ENCODE assay signal across 9 mouse cellular contexts in genomic region chr12:41314811-41315461, GRCm38 (mm10).
A peak's percentile ranks its signal among the peaks of the same experiment; 100 is the strongest.
DNase-seq lines count a peak whose midpoint lies in the region; ATAC-seq and TF ChIP-seq lines count a peak whose summit lies in the region.
"Had no signal": no experiment of that assay in that cellular context is flagged by ENCODE, and none has a peak within 500 bp of the region (broad histone marks: within the 10 kb centered on the region; RNA-seq: fewer than 3 reads in every experiment).

No protein-coding gene starts in this region.

- H3K4me3 ChIP-seq in midbrain, embryonic 10.5 days = peak overlapping the region; percentile 5; the same call in 1 of the 2 replicates
- H3K4me3 ChIP-seq in midbrain, postnatal 0 days (ENCODE audit: low read depth, low read length) = no peak overlapping the region
- H3K4me3 ChIP-seq in forebrain, embryonic 11.5 days (ENCODE audit: low read depth, low read length) = no peak overlapping the region
- H3K4me3 ChIP-seq in limb, embryonic 13.5 days = no peak overlapping the region
- H3K4me3 ChIP-seq: liver, embryonic 13.5 days; stomach, embryonic 15.5 days had no signal

- WGBS in midbrain, embryonic 10.5 days = 28% methylated on average over 11 of the region's 11 CpGs
- WGBS in midbrain, postnatal 0 days = 22% methylated on average over 11 of the region's 11 CpGs
- 4% methylated on average over 11 of the region's 11 CpGs for WGBS in forebrain, embryonic 11.5 days
- WGBS in limb, embryonic 13.5 days = 10% methylated on average over 11 of the region's 11 CpGs

- peak; percentile 29 for DNase-seq in midbrain, embryonic 10.5 days (ENCODE audit: low spot score)
- no peak for DNase-seq in midbrain, postnatal 0 days (ENCODE audit: low spot score)
- DNase-seq in forebrain, embryonic 11.5 days (ENCODE audit: low spot score) = peak; percentile 63
- DNase-seq in left cerebral cortex, postnatal 4 days = no peak
- DNase-seq in layer of hippocampus, postnatal 36 days = no peak
- no peak for DNase-seq in cerebellum, postnatal 14 days
- DNase-seq: liver, embryonic 13.5 days had no signal

- H3K4me2 ChIP-seq in midbrain, postnatal 0 days (ENCODE audit: low read depth, low read length, poor library complexity, severe bottlenecking) = no peak overlapping the region
- H3K4me2 ChIP-seq in forebrain, embryonic 11.5 days (ENCODE audit: low read depth, low read length, severe bottlenecking) = peak overlapping the region; percentile 32; the same call in 1 of the 2 replicates
- H3K4me2 ChIP-seq in limb, embryonic 13.5 days (replicated peaks) = peak overlapping the region; percentile 46
- H3K4me2 ChIP-seq: liver, embryonic 13.5 days; stomach, embryonic 15.5 days had no signal

- no peaks in the 10 kb centered on the region for H3K9me3 ChIP-seq in midbrain, embryonic 10.5 days (replicated peaks)
- H3K9me3 ChIP-seq in midbrain, postnatal 0 days (ENCODE audit: low read length) = no peaks in the 10 kb centered on the region
- no peaks in the 10 kb centered on the region for H3K9me3 ChIP-seq in forebrain, embryonic 11.5 days (ENCODE audit: control insufficient read depth, low read length)
- no peaks in the 10 kb centered on the region for H3K9me3 ChIP-seq in limb, embryonic 13.5 days
- H3K9me3 ChIP-seq: liver, embryonic 13.5 days; stomach, embryonic 15.5 days had no signal

- no peaks in the 10 kb centered on the region for H3K27me3 ChIP-seq in midbrain, embryonic 10.5 days (ENCODE audit: low read depth, poor library complexity, severe bottlenecking)
- no peaks in the 10 kb centered on the region for H3K27me3 ChIP-seq in midbrain, postnatal 0 days (ENCODE audit: insufficient read depth, low read length)
- no peaks in the 10 kb centered on the region for H3K27me3 ChIP-seq in forebrain, embryonic 11.5 days (ENCODE audit: control insufficient read depth, insufficient read depth, low read length)
- H3K27me3 ChIP-seq in limb, embryonic 13.5 days = no peaks in the 10 kb centered on the region
- H3K27me3 ChIP-seq: liver, embryonic 13.5 days; stomach, embryonic 15.5 days had no signal

- no peak overlapping the region for H3K9ac ChIP-seq in midbrain, postnatal 0 days (replicated peaks; ENCODE audit: low read length, poor library complexity, severe bottlenecking)
- peak overlapping the region; percentile 23; the same call in 1 of the 2 replicates for H3K9ac ChIP-seq in forebrain, embryonic 11.5 days (ENCODE audit: low read length)
- no peak overlapping the region for H3K9ac ChIP-seq in limb, embryonic 13.5 days
- H3K9ac ChIP-seq: liver, embryonic 13.5 days; stomach, embryonic 15.5 days had no signal

- ATAC-seq in midbrain, postnatal 0 days (ENCODE audit: low FRiP score) = no peak
- ATAC-seq in forebrain, embryonic 11.5 days (replicated peaks; ENCODE audit: low FRiP score) = peak; percentile 84
- ATAC-seq in limb, embryonic 13.5 days (ENCODE audit: low FRiP score, low read depth) = no peak

- H3K4me1 ChIP-seq in midbrain, embryonic 10.5 days = peaks cover 11% of the 10 kb centered on the region
- no peaks in the 10 kb centered on the region for H3K4me1 ChIP-seq in midbrain, postnatal 0 days (ENCODE audit: insufficient read depth, low read length)
- peaks cover 4% of the 10 kb centered on the region; the same call in 1 of the 2 replicates for H3K4me1 ChIP-seq in forebrain, embryonic 11.5 days (replicated peaks; ENCODE audit: control insufficient read depth, insufficient read depth, low read length)
- H3K4me1 ChIP-seq in limb, embryonic 13.5 days = peaks cover 10% of the 10 kb centered on the region
- H3K4me1 ChIP-seq: liver, embryonic 13.5 days had no signal

- no peak for TF ChIP-seq CTCF in midbrain, postnatal 0 days (IDR thresholded peaks at IDR 0.05)

- peak overlapping the region; percentile 80 for H3K27ac ChIP-seq in midbrain, embryonic 10.5 days (replicated peaks)
- H3K27ac ChIP-seq in midbrain, postnatal 0 days (ENCODE audit: low read depth, low read length) = no peak overlapping the region
- H3K27ac ChIP-seq in forebrain, embryonic 11.5 days (ENCODE audit: low read depth, low read length) = peak overlapping the region; percentile 73; the same call in 1 of the 2 replicates
- no peak overlapping the region for H3K27ac ChIP-seq in limb, embryonic 13.5 days
- H3K27ac ChIP-seq: liver, embryonic 13.5 days; stomach, embryonic 15.5 days had no signal

- intact Hi-C loops in left cerebral cortex, postnatal 4 days (cut with DNase I) = no loop called here

- no peaks in the 10 kb centered on the region for H3K36me3 ChIP-seq in midbrain, embryonic 10.5 days
- H3K36me3 ChIP-seq in midbrain, postnatal 0 days (ENCODE audit: insufficient read depth, low read length) = no peaks in the 10 kb centered on the region
- H3K36me3 ChIP-seq in forebrain, embryonic 11.5 days (ENCODE audit: control insufficient read depth, insufficient read depth, low read length) = no peaks in the 10 kb centered on the region
- no peaks in the 10 kb centered on the region for H3K36me3 ChIP-seq in limb, embryonic 13.5 days
- H3K36me3 ChIP-seq: liver, embryonic 13.5 days; stomach, embryonic 15.5 days had no signal

Comparison
In these comparisons a context has a peak if more than half of its experiments do, and no peak if none do; other contexts are left out.
1. DNase-seq: peak in midbrain, embryonic 10.5 days (single experiment) and forebrain, embryonic 11.5 days (single experiment); none in midbrain, postnatal 0 days (single experiment), left cerebral cortex, postnatal 4 days (single experiment), layer of hippocampus, postnatal 36 days (0 of 2) and cerebellum, postnatal 14 days (0 of 2).
2. H3K27ac ChIP-seq: peak in midbrain, embryonic 10.5 days (single experiment) and forebrain, embryonic 11.5 days (single experiment); none in midbrain, postnatal 0 days (single experiment) and limb, embryonic 13.5 days (single experiment).